Mouse (Mus musculus) A20 (cell line): ENCODE data around the gene Rnft2.

Experiments used
- DNase-seq: peaks from one replicate; pipeline ENCODE4 v3.0.0-alpha.2; 2011; ENCODE audit warnings: low read depth, low spot score

Gene Rnft2

DNA sequence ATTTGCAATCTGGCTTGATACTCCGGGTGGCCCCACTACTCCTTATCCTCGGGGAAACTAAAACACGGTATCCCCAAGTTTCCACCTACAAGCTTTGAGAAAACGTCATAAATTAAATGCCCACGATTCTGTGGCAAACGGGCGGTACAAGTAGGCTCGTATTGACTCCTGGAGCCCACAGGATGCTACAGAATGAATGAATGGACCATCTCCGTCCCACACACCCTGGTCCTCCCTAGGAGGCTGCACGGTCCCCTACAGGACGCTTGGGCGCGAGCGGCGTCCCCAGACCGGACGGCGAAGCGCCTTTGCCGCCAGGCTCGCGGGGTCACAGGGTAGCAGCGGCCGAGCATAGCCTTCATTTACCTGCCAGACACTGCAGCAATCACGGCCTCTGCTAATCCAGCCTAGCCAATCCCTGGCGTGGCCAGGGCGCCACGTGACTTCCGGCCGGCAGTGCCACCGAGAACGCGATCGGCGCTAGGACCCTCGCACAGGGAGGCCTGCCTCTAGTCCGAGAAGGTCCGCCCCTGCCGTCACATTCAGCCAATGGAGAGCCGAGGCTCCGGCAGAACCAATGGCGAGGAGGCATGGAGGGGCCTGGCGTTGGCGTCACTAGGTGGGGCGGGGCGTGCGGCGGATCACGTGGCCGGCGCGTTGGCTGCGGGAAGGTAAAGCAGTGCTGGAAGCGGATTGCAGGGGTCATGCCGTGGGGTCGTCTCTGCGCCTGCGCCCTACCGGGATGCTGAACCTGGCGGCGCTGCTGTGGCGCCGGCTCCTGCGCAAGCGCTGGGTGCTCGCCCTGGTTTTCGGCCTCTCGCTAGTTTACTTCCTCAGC is at the start of gene Rnft2, which contains the start of gene 2410131K14Rik:
Gene Rnft2, minus strand, starts transcription at position 511 of the 838 bp plus-strand sequence.
Gene 2410131K14Rik, plus strand, starts transcription at position 622 of the 838 bp plus-strand sequence.
- DNase-seq: peak; percentile 100

DNA sequence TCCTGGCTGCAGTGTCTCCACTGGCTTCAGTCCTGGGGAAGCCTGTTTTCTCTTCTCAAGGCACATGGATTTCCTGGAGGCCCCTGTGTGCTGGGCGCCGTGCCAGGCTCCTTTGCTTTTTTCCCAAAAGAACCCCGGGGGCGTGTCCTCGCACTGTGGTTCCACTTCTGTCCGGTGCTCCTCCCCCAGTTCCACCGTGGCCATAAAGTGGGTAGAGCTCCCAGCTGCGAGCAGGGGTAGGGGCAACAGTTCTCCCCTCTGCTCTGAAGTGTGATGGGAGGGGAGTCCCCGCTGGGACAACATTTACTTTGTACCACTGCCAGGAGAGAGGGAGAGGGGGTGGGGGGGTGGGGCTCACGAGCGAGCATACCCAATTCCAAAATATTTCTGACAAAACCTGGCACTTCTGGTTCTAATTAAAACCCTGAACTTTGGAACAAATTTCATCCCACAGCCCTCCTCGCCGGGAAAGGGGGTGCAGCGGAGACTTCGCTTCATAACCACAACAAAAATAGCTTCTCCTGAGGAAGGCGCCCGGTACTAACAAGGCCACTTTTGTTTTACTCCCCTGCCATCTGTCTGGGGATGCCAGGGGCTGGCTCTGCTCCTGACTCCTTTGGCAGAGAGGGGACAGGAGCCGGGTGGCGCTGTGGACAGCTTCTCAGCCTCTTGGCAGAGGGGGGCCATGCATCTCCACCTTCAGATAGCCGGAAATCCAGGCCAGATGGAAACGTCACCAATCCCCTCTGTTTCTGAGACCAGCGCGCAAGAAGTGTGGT is 49.4 kb upstream of the Rnft2 start:
- no peak for DNase-seq

DNA sequence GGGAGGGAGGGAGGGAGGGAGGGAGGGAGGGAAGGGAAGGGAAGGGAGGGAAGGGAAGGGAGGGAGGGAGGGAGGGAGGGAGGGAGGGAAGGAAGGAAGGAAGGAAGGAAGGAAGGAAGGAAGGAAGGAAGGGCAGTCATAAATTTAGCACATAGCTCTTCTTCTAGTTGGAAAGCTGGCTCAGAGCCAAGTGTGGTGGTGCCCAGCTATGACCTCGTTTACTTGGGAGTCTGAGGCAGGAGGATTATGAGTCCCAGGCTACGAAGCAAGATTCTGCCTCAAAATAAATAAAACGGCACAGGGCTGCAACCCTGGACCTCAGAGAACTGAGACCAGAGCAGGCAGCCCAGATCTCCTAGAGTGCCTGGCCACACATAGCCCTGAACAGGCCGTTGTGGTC is 47.6 kb upstream of the Rnft2 start:
- no peak for DNase-seq

DNA sequence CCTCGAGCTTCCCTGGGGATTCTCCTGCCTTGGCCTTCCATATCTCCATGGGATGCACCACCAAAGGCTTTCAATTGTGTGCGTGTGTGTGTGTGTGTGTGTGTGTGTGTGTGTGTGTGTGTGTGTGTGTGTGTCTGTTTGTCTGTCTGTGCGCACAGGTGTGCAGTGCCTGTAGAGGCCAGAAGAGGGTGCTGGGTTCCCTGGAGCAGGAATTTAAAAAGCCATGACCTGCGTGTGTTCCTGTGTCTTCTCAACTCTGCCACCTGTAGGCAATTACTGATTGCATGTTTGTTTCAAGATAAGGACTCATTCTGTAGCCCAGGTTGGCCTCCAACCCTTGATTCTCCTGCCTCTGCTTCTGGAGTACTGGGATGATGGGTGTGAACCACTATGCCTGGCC is 46.5 kb upstream of the Rnft2 start:
- DNase-seq: peak; percentile 46

DNA sequence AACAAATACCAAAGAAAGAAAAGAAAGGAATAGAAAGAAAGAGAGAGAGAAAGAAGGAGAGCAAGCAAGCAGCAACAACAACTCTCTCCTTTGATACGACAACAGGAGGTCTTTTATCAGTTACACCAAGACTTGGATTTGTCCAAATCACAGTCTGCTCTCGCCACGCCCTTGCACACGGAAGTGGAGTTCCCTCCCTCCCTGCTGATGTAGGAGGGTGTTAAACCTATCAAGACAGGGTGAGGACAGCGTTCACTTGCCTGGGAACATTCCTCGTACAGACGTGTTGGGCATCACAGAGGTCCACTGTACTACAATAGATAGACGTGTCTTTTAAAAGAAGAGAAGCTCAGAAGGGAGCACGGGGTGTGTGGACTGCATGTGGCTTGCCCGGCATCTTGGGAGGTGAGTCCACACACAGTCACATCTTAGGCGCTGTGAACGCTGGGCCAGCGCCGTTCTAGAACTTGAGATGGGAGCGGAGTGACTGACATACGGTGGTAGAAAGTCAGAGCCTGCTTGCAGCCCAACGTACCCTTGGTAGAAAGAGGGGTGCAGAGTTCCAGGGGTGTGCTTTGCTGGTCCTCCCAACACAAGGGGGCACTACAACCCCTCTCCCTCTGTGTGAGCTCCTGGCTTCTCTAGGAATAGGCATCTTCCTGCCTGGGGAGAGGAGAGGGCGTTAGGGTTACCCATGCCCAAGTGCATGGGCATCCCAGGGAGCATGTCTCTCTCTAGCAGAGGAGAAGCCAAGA is 33.0 kb upstream of the Rnft2 start:
- DNase-seq: peak; percentile 19

DNA sequence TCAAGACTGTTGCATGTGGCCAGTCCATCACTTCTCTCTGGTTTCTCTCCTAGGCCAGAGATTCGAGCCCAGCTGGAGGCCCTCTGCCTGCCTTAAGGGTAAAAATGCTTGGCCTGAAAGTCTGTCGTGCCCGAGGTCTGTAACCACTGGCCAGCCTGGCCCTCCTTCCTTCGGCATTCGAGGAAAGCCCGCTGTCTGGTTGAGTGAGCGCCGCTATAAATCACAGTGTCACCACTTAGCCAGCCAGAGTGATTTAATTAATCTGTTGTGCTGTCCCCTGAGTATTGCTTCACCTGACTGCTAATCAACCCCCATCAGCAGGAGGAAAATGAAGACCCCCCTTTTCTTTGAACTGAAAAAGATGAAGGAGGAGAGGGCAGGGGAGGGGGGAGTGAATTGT is 31.8 kb upstream of the Rnft2 start:
- no peak for DNase-seq

DNA sequence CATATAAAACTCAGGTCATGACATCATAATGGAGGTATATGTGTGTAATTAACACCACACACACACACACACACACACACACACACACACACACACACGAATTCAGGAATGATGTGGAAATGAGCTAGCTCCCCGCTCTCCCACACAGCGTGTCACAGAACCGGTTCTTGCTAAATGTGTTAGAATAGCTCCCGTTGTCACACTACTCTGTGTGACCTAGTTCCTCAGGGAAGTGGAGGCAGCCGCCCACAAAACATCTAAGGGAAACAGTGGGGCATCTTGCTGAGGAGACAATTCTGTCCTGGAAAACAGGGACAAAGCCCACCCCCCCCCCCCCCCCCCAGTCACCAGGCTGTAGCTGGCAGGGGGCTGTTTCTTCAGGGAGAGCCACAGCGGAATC is 31.4 kb upstream of the Rnft2 start:
- no peak for DNase-seq

DNA sequence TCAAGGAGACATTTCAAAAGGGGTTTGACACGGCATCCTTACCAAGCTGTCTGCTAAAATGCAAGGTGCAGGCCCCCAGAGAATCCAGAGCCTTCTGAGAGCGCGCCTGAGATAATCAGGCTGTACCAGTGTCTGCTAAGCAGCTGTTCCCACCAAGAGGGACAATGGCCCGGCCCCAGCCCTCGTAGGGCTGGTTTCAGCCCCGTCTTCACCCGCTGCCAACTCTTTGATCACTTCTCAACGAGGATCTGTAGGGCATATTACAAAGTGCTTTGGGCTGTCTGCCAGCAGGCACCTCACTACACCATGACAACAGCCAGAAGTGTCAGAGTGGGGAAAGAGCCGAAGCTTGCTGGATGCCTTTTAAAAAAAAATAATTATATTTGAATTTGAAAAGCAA is 29.6 kb upstream of the Rnft2 start:
- DNase-seq: no peak

DNA sequence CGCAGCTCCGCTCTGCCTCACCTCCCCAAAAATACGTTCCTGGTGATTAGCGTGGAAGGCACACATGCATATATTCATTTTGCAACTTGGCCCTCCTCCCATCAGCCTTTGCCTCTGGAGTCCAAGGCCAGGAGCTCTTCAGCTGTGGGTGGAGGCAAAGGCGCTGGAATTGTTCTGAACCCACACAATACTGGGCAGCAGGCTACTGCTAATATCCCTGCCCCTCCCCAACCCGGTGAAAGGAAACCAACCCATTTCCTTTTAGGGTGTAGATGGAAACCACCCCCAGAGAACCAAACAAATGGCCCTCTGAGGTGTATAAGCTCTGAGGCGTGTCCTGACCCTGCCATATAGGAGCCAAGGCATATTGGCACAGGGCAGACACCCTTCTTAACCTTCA is 28.5 kb upstream of the Rnft2 start:
- no peak for DNase-seq

DNA sequence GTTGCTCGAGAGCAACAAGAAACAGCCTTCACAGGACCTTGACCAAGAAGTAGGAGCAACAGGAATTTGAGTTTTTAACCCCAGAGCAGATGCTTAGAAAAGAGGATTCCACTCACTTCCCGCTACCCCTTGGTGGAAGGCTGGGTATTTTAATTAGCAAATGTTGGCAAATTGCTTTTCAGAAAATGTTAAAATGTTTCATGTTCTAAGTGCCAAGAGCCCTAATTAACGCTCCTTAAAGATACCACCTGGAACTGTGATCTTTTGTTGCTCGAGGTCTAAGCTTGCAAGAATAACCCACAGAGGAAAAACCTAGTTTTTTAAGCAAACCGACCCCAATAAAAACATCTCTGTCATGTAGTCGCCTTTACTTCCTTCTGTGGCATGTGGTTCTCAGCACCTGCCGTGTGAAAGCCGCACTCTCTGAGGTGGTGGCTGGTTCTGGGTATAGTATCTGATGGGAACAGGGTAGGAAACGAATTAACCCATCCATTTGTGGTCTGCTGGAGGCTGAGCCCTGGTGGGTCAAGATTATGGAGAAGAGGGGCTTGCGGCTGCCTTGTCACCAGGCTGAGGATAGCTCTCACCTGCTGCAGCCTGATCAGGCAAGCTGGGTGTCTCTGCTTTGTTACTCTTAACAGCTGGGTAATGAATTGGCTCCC is 26.7 kb upstream of the Rnft2 start:
- DNase-seq: no peak

DNA sequence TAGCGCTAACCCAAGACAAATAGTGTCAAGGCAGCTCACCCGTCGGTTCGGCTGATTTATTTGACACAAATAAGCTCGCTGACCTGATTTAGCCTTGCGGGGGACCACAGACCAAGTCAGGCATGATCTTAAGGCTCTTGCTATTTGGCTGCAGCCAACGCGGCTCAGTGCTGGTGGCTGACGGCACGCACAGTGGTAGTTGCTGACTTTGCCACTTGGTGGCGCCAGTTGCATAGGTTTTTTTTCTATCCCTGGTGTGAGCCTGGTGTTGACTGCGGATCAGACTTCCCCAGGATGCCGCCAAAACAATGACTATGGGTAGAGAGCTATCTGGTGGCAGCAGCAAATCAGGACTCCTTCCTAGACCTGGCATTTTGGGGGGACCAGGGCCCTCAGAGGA is 24.1 kb upstream of the Rnft2 start:
- DNase-seq: peak; percentile 65

DNA sequence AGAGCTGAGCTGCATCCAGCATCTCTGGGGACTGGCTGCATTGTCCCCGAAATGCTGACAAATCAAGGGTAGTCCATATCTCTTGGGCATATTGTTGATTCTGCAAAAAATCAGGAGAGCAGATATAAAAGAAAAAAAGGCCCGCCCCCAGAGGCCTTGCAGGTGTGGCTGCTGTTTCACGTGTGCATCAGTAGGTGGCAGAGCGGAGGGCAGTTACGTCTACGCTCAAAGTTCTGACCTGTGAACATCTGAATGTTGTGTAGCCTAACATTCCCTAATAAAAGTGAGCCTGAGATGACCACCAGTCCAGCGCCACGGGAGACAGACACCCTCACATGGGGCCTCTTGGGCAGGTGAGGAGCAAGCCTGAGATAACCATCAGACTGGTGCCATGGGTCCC is 21.4 kb upstream of the Rnft2 start:
- DNase-seq: peak; percentile 46

DNA sequence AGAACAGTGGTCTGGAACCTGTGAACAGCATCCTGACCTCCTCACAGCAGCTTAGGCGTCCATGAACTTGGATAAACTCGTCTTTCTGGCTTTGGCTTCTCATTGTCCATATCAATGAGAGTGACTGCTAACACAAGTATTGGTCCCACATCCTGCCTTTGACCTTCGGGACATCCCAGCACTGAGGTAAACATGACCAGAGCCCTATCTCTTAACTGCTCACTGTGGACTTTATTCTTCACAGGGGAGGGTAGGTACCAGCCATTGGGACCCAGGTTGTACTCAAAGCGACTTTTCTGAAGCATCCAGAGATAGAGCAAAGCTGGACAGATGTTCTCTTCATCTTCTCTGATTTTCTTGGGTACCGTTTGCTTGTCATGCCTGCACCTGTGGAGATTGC is 20.4 kb upstream of the Rnft2 start:
- no peak for DNase-seq

DNA sequence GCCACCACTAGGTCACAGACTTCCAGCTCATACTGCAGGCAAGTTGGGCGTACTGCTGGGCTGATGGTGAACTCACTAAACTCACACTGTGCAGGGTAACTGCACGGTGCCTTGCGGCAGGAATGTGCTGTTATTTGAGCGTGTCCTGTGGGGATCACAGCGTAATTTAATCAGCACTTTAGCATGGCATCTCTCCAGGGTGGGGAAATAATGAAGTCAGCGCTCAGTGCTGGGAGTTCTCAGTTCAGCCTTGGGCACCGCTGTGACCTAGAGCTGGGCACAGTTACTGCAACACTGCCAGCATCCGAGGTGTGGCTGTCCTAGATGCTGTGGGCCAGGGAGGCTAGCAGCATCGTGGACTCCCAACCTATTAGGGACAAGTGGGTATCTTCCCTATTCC is 19.4 kb upstream of the Rnft2 start:
- no peak for DNase-seq

DNA sequence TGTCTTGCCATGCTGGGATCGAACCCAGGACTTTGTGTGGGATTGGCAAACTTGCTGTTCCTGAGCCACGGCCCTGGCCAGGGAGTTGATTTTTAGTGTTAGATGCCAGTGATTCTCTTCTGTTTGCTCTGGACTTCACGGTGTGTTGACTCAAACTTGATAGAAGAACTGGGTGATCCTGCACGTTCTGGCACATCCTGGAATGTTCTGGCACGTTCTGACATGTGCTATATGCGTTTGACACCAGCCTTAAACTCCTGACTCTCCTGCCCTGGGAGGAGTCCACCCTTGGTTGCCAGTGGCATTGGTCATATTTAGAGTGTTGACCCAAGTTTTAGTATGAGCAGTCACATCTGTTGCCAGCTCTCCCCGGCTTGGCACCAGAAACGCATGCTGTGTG is 17.5 kb upstream of the Rnft2 start:
- DNase-seq: no peak

DNA sequence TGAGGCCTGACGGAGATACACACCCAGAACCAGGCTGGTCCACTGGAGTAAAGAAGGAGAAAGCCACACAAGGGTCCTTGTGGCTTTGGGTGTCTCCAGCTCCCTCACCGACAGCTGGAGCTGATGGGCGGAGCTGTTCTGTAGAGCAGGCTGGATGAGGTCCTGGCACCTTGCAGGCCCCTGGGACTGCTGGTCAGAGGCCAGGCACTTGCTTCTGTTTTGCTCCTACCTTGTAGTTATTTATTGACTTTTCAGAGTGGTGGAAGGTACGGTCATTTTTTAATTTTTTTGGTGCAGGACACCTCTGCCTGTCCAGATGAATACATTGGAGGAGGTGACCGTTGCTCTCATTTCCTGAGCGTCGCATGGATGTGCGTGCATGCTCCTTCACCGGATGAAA is 16.3 kb upstream of the Rnft2 start:
- DNase-seq: no peak

DNA sequence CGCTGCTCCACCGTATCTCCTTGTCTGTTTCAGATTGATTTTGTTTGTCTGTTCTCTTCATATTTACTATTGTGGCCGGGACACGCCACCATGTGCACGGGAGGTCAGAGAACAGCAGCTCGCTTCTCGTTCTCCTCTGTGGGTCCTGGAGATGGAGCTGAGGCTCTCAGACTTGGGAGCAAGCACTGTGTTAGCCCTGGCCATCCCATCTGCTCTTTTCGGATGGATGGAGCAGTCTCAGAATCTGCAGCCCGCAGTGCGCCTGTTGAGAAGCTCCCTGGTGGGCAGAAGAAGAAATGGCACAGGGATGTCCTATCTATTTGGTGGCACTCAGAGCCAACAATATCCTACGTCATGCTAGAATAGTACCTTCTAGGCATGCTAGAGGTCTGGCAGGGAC is 15.7 kb upstream of the Rnft2 start:
- DNase-seq: no peak

DNA sequence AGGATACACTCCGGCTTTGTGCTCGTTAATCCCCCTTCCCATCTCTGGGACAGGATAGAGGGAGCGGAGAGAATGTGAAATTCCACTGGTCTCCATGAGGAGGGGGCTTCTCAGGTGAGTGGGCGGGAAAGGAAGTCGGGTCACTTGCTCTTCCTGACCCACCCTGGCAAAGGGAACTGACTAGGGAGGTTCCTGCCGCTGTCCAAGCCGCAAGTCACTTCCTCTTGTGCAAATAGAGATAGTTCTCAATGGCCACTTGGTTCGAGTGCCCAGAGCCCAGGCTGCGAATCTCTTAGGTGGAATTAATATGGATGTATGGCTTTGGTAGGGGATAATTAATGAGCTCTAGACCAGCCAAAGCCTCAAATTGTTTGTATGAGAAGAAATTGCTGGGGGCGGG is 15.1 kb upstream of the Rnft2 start:
- DNase-seq: no peak

DNA sequence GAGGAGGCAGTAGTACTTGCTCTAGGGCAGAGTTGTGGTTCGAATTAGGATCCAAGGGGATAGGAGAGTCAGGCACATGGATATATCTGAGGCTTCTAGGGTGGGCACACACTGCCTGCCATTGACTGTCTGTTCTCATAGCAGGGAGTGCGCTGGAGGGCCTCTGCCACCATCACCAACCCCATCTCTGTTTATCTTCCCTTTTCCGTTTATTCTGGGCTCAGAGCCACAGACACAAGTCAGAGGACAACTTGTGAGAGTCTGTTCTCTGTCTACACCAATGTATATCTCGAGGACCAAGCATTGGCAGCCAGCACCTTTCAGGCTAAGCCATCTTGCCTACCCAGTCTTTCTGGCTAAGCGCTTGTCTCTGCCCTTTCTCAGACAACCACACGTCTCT is 14.7 kb upstream of the Rnft2 start:
- no peak for DNase-seq

DNA sequence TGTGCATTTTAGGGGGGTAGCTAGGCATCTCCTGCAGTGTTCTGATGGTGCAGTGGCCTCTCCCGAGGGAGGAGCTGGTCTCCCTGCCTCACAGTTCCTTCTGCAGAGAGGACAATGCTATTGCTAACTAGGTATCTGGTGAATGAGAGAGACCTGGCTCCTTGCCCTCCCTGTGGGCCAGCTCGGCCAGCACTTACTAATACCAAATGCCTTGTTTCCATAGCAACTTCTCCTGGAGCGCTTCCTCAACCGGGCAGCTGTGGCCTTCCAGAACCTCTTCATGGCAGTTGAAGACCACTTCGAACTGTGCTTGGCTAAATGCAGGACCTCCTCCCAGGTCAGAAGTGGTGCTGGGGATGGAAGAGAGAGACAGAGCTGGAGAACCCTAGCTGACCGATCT is 14.2 kb upstream of the Rnft2 start:
- DNase-seq: no peak

DNA sequence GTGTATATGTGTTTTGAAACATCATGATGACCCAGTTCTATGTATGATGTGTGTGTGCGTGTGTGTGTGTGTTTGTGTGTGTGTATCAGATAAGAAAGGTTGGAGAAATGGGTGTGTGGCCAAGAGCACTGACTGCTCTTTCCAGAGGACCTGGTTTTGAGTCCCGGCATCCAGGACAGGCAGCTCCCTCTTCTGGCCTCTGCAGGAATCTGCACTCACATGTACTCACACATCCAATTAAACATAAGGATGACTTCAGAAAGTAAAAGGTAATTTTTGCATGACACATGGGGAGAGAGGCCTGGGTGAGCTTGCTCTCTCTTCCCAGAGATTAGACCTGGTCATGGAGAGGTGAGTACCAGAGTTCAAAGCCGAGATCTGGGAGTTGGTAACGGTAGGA is 12.1 kb upstream of the Rnft2 start:
- peak; percentile 23 for DNase-seq

DNA sequence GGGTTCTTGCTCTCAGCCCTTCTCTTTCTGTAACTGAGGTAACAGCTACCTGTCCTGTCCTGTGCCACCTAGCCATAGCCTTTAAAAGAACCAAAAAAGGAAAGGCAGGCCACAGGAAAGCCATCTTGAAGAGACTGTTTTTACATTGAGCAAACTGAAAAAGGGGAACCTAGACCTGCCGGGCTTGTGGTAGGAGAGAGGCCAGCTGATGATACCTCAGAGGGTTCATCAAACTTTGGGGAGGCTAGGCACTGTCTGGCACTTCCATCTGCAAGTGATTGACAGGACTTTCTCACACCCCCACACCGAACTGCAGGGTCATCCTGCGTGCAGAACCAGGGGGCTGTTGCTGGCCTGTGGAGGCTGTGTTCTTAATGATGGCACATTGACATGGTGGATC is 8.6 kb upstream of the Rnft2 start:
- DNase-seq: peak; percentile 51
